ENCODE assay signal across 13 mouse cellular contexts in genomic region chr15:84638405-84638804, GRCm38 (mm10). TPM values are rescaled to one million over a fixed set of nuclear protein-coding genes. Genes with fewer than 3 reads are reported as not detected.
A peak's percentile ranks its signal among the peaks of the same experiment; 100 is the strongest.
DNase-seq lines count a peak whose midpoint lies in the region; ATAC-seq and TF ChIP-seq lines count a peak whose summit lies in the region.
"Had no signal": no experiment of that assay in that cellular context is flagged by ENCODE, and none has a peak within 500 bp of the region (broad histone marks: within the 10 kb centered on the region; RNA-seq: fewer than 3 reads in every experiment).

No protein-coding gene starts in this region.

- TF ChIP-seq EP300 in stomach, postnatal 0 days (optimal IDR thresholded peaks at IDR 0.05), result no peak

- H3K27me3 ChIP-seq in heart, embryonic 15.5 days, result peaks cover 3% of the 10 kb centered on the region; the same call in 1 of the 2 replicates
- H3K27me3 ChIP-seq in midbrain, postnatal 0 days (ENCODE audit: insufficient read depth, low read length), result no peaks in the 10 kb centered on the region
- no peaks in the 10 kb centered on the region for H3K27me3 ChIP-seq in midbrain, embryonic 10.5 days (ENCODE audit: low read depth, poor library complexity, severe bottlenecking)
- no peaks in the 10 kb centered on the region for H3K27me3 ChIP-seq in limb, embryonic 13.5 days
- no peaks in the 10 kb centered on the region for H3K27me3 ChIP-seq in stomach, postnatal 0 days (ENCODE audit: control insufficient read depth, insufficient read depth, low read length)
- H3K27me3 ChIP-seq: hindbrain, embryonic 13.5 days; midbrain, embryonic 12.5 days had no signal

- no peaks in the 10 kb centered on the region for H3K9me3 ChIP-seq in heart, embryonic 15.5 days (replicated peaks)
- H3K9me3 ChIP-seq in midbrain, postnatal 0 days (ENCODE audit: low read length), result no peaks in the 10 kb centered on the region
- H3K9me3 ChIP-seq in midbrain, embryonic 10.5 days (replicated peaks), result no peaks in the 10 kb centered on the region
- no peaks in the 10 kb centered on the region for H3K9me3 ChIP-seq in limb, embryonic 13.5 days
- no peaks in the 10 kb centered on the region for H3K9me3 ChIP-seq in stomach, postnatal 0 days (ENCODE audit: control insufficient read depth, low read length)
- H3K9me3 ChIP-seq: hindbrain, embryonic 13.5 days; midbrain, embryonic 12.5 days had no signal

- H3K36me3 ChIP-seq in heart, embryonic 15.5 days, result no peaks in the 10 kb centered on the region
- H3K36me3 ChIP-seq in midbrain, postnatal 0 days (ENCODE audit: insufficient read depth, low read length), result no peaks in the 10 kb centered on the region
- no peaks in the 10 kb centered on the region for H3K36me3 ChIP-seq in midbrain, embryonic 10.5 days
- H3K36me3 ChIP-seq in limb, embryonic 13.5 days, result no peaks in the 10 kb centered on the region
- H3K36me3 ChIP-seq in stomach, postnatal 0 days (ENCODE audit: control insufficient read depth, insufficient read depth, low read length), result no peaks in the 10 kb centered on the region
- H3K36me3 ChIP-seq: hindbrain, embryonic 13.5 days; midbrain, embryonic 12.5 days had no signal

- H3K4me1 ChIP-seq in heart, embryonic 15.5 days (replicated peaks), result peaks cover 43% of the 10 kb centered on the region
- H3K4me1 ChIP-seq in midbrain, postnatal 0 days (ENCODE audit: insufficient read depth, low read length), result no peaks in the 10 kb centered on the region
- H3K4me1 ChIP-seq in midbrain, embryonic 10.5 days, result peaks cover 27% of the 10 kb centered on the region
- peaks cover 14% of the 10 kb centered on the region for H3K4me1 ChIP-seq in limb, embryonic 13.5 days
- H3K4me1 ChIP-seq in stomach, postnatal 0 days (replicated peaks; ENCODE audit: control insufficient read depth, insufficient read depth), result peaks cover 7% of the 10 kb centered on the region; the same call in 1 of the 2 replicates

- ATAC-seq in heart, embryonic 15.5 days (replicated peaks; ENCODE audit: insufficient number of reproducible peaks, insufficient read depth, low FRiP score, low read depth), result no peak
- no peak for ATAC-seq in midbrain, postnatal 0 days (ENCODE audit: low FRiP score)
- no peak for ATAC-seq in limb, embryonic 13.5 days (ENCODE audit: low FRiP score, low read depth)
- no peak for ATAC-seq in stomach, postnatal 0 days (ENCODE audit: low FRiP score, low TSS enrichment)
- ATAC-seq: forebrain, postnatal 0 days had no signal

- TF ChIP-seq CTCF in midbrain, postnatal 0 days (IDR thresholded peaks at IDR 0.05), result no peak
- TF ChIP-seq CTCF in stomach, postnatal 0 days (IDR thresholded peaks at IDR 0.05; ENCODE audit: low read depth), result no peak

- no peak overlapping the region for H3K9ac ChIP-seq in heart, embryonic 15.5 days
- no peak overlapping the region for H3K9ac ChIP-seq in midbrain, postnatal 0 days (replicated peaks; ENCODE audit: low read length, poor library complexity, severe bottlenecking)
- no peak overlapping the region for H3K9ac ChIP-seq in limb, embryonic 13.5 days
- H3K9ac ChIP-seq in stomach, postnatal 0 days (ENCODE audit: low read length), result no peak overlapping the region
- H3K9ac ChIP-seq: forebrain, postnatal 0 days; hindbrain, embryonic 13.5 days; midbrain, embryonic 12.5 days had no signal

- no peak overlapping the region for H3K4me2 ChIP-seq in heart, embryonic 15.5 days
- H3K4me2 ChIP-seq in midbrain, postnatal 0 days (ENCODE audit: low read depth, low read length, poor library complexity, severe bottlenecking), result no peak overlapping the region
- H3K4me2 ChIP-seq in limb, embryonic 13.5 days (replicated peaks), result no peak overlapping the region
- no peak overlapping the region for H3K4me2 ChIP-seq in stomach, postnatal 0 days (replicated peaks; ENCODE audit: low read depth)
- H3K4me2 ChIP-seq: hindbrain, embryonic 13.5 days; midbrain, embryonic 12.5 days had no signal

- no peak overlapping the region for H3K4me3 ChIP-seq in heart, embryonic 15.5 days
- no peak overlapping the region for H3K4me3 ChIP-seq in midbrain, postnatal 0 days (ENCODE audit: low read depth, low read length)
- H3K4me3 ChIP-seq in midbrain, embryonic 10.5 days, result no peak overlapping the region
- no peak overlapping the region for H3K4me3 ChIP-seq in limb, embryonic 13.5 days
- no peak overlapping the region for H3K4me3 ChIP-seq in stomach, postnatal 0 days (ENCODE audit: low read depth, low read length)
- H3K4me3 ChIP-seq: hindbrain, embryonic 13.5 days; midbrain, embryonic 12.5 days had no signal

- no peak for DNase-seq in heart, postnatal 4 days
- DNase-seq in midbrain, postnatal 0 days (ENCODE audit: low spot score), result no peak
- no peak for DNase-seq in midbrain, embryonic 10.5 days (ENCODE audit: low spot score)
- DNase-seq in stomach, postnatal 0 days (ENCODE audit: low spot score), result no peak
- no peak for DNase-seq in left cerebral cortex, adult 9 months (ENCODE audit: low spot score in 2 of 2)
- DNase-seq in natural killer cell, adult 2 months (ENCODE audit: low spot score in 2 of 2), result no peak
- DNase-seq: adrenal gland, adult 2 months; cerebellum, postnatal 14 days; forebrain, postnatal 0 days had no signal

- H3K27ac ChIP-seq in heart, embryonic 15.5 days, result peak overlapping the region; percentile 78; the same call in 1 of the 2 replicates
- H3K27ac ChIP-seq in midbrain, postnatal 0 days (ENCODE audit: low read depth, low read length), result 0 out of 2 replicates have a peak overlapping the region, but pooled peaks have one; percentile 32
- no peak overlapping the region for H3K27ac ChIP-seq in midbrain, embryonic 10.5 days (replicated peaks)
- peak overlapping the region; percentile 69 for H3K27ac ChIP-seq in limb, embryonic 13.5 days
- peak overlapping the region; percentile 90 for H3K27ac ChIP-seq in stomach, postnatal 0 days (replicated peaks)
- H3K27ac ChIP-seq: hindbrain, embryonic 13.5 days; midbrain, embryonic 12.5 days had no signal

RNA-seq across cellular contexts. Expression of gene Prr5, which starts 31.0 kb away (rescaled TPM):
- polyA plus RNA-seq in heart, embryonic 15.5 days (2015; fragmentation: Nextera tagmentation; extraction: Ambion mirVana), result 11.8 and 18.0 TPM in 2 replicates
- total RNA-seq in heart, postnatal 4 days (2021), result 10 to 100 TPM; 11.6 to 12.3 TPM
- total RNA-seq in midbrain, postnatal 0 days (2014; rRNA removed), result 25.8 and 33.4 TPM in 2 replicates
- 37.8 and 40.7 TPM in 2 replicates for polyA plus RNA-seq in midbrain, postnatal 0 days (2015; fragmentation: Nextera tagmentation; extraction: Ambion mirVana)
- polyA plus RNA-seq in midbrain, embryonic 10.5 days (2016; fragmentation: Nextera tagmentation; extraction: Ambion mirVana), result 14.7 and 17.1 TPM in 2 replicates
- 31.1 and 31.8 TPM in 2 replicates for polyA plus RNA-seq in limb, embryonic 13.5 days (2015; fragmentation: Nextera tagmentation; extraction: Ambion mirVana)
- 18.2 and 20.3 TPM in 2 replicates for polyA plus RNA-seq in stomach, postnatal 0 days (2015; fragmentation: Nextera tagmentation; extraction: Ambion mirVana)
